Mouse (Mus musculus) G1E (cell line): Measurements from ENCODE around the gene Sppl3.

Source experiments
- CTCF ChIP-seq: IDR thresholded peaks from 2 replicates; pipeline ENCODE4 v1.5.1; 2012; ENCODE audit warnings: low read depth, low read length, inconsistent platforms, mixed read lengths
- GATA1 ChIP-seq: IDR thresholded peaks from 2 replicates; pipeline ENCODE4 v1.6.1; 2012; ENCODE audit warnings: borderline replicate concordance, low read length, inconsistent platforms, mixed read lengths
- TAL1 ChIP-seq: conservative IDR thresholded peaks from 2 replicates; pipeline ENCODE4 v1.6.1; 2012; ENCODE audit warnings: low read depth, low read length, inconsistent platforms, mixed read lengths

DNA sequence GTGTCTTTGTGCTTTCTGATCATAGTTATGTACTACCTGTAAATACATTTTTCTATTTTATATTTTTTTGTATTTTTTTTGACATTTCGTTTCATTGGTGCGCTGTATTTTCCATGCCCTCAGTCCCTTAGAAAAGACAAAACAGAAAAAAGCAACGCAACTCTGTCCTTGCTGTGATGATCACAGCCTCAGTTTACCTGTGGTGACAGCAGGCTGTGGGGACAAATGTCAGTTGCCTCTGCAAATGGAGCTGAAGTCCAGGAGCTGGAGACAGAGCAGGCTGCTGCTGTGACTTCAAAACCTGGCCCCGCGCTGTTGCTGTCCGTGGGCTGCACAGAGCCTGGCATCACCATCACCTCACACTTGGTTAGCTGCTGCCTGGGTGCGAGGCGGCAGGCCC lies 87.3 kb downstream of the Sppl3 start, which contains the start of gene Gm10401:
- TF ChIP-seq CTCF (no peak), GATA1 (no peak), TAL1 (no peak)
